Mouse (Mus musculus) left cerebral cortex, adult 18-20 months (tissue): ENCODE measurements at regions not wholly inside any gene's neighbourhood (a gene's known extent, or its start where the extent isn't known, plus 50 kb on each side); places are given as distances from the start of the nearest gene placed in this dataset.

Source experiments
- microRNA-seq, 2 experiments: library from miRNA; unstranded; fragments of <30 nt; microRNA quantifications; one replicate each; pipeline ENCODE4 v1.2.0; 2021

Small RNAs in the stretch of these regions (microRNA-seq; reads per million reads assigned to microRNA genes)
- gene Gm22243 (0 reads per million in 2 experiments), gene Gm25510 (0 reads per million in 2 experiments), gene Gm26303 (0 reads per million in 2 experiments), gene Mir467h (0 reads per million in 2 experiments)
